Mouse (Mus musculus) left cerebral cortex, adult 9 months (tissue): ENCODE results near the gene Eif2d.
A peak's percentile ranks its signal among the peaks of the same experiment; 100 is the strongest.

ENCODE experiments used
- DNase-seq, 2 experiments: peaks; one replicate each; pipeline ENCODE4 v3.0.0; 2022; ENCODE audit warnings: low spot score in 2 of 2

Eif2d gene

DNA sequence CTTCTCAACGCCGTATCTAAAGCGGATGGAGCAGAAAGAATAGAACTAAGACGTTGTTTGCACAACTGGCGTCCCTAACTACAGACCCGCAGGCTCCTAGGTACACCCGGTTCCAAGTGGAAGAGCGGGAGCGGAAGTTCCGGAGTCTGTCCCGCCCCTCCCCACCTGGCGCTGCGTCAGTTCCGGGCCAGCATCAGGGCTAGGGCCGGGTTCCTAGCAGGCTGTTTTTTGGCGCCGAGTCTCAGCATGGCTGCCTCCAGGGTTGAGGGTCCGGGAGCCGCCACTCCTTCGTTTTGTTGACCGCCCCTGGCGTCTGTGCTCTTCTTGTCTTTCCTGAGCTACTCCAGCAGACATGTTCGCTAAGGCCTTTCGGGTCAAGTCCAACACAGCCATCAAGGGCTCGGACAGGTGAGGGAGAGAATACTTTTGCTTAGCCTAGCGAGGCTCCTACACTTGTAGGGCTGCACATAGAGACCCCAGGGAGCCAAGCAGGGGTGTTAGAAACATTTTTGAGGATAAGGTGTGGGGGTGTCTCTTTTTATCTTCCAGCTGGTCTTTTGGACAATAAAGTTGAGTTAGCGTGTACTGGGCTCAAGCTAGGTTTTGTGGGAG is at the start of gene Eif2d:
Gene Eif2d, plus strand, starts transcription at position 164 of the 612 bp plus-strand sequence.
- DNase-seq, result peak; percentile 58 to 84

DNA sequence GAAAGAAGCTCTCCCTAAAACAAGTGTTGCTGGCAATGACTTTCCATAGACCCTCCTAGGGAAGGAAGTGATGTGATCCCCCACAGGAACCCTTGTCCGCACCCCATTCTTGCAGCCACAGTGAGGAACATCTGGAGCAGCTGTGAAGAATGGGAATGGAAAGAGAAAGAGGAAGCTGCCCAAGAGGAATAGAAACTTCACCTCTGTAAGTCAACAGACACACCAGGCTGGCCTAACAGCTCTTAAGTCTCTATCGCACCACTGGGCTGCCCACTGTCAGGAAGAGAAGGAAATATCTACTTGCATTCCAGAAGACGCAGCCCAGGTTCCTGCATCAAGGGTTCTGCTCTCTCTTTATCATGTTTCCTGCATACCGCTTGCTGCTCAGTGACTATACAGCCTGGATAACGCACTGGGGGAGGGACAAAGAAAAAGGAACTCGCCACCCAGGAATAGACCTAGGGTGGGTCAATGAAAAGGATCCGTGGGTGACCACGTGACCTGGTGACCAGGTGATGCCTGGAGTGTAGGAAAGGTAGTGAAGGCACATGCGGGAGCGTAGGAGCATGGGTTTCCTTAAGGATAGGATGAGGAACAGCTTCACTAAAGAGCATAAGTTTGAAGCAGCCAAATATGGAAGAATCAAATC is 49.1 kb upstream of the Eif2d start:
- DNase-seq, result no peak

DNA sequence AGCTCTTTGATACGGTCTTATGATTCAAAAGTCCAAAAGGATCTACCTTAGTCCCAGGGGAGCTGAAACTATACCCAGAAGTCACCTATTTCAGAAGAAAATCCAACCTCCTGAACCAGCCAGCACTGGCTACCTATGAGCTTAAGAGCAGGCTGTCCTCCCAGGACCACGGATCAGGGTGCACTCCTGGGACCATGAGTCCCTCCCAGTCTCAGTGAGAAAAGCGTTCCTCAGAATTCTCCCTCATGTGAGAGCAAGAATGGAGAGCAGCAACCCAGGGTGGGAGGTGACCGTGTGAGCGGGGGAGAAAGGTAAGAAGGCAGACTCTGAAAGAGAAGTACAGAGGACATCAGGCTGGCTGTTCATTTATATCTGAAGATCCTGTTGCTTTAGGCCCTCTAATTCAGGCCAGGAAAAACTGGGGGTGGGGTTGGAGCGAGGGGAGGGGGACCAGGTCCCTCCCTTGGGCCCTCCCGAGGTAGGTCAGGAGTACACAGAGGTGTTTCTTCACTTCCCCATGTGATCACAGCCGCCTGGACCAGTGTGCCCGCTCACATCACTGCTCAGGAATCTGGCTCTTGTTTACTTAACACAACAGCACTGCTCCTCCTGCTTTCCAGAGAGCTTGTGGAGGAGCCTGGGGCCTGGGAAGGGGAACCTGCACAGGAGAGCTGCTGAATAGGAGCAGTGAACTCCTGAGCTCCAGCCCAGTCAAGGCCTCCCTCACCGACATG is 45.2 kb upstream of the Eif2d start:
- no peak for DNase-seq

DNA sequence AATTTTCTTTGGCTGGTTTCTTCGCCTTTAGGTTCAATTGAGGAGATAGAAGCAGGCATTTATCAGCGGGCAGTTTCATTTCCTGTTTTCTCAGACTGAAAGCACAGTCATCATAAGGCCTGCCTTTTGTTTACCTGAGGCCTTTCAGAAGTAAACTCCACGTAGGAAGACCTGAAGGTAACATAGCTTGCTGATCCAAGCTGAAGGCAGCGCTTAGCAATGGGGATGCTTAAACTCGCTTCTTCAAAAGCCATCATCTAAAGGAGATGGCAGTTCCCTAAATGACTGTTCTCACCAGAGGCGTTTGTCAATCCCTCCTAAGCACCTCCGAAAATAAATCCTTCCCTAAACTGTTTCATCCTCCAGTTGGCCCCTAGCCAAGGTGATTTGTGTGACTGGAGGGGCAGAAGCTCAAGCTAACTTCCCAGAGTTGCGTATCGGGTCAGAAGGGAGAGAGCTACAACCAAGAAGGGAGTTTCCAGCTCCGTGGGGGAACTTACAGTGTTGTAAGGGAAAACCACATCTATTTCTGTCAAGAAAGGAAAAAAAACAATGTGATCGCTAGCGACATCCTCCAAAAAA is 42.4 kb upstream of the Eif2d start:
- DNase-seq, result peak in 1 of 2 experiments; percentile 36

DNA sequence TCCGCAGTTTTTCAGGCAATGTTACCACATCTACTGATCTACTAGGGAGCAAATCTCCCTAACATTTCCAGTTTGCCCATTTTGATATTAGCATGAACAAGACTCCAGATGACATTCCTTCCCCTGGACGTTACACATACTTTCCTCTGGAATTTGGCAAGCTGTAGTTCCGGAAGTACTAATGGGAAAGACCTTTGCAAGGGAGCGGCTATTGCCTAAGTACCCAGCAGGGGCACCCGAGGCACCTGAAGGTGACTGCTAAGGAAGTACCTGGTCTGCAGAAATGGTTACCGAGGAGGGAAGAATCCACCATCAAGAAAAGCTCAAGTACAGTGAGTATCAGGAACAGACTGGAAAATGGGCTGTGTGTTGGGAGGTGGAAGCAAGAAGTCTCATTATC is 40.4 kb upstream of the Eif2d start:
- DNase-seq, result no peak

DNA sequence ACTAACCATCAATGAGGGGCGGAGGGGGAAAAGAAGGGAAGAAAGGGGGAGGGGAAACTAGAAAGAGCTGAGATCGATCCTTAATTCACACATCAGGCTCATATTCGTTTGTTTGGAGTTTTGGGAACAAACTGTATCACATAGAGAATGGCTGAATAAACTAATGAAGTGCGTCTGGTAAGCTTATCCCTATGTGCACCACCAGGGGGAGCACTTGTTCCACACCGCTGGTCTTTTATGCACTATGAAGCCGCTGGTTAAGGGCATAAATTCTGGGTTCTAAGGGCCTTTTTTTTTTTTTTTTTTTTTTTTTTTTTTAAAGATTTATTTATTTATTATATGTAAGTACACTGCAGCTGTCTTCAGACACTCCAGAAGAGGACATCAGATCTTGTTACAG is 37.0 kb upstream of the Eif2d start:
- DNase-seq, result peak in 1 of 2 experiments; percentile 66

DNA sequence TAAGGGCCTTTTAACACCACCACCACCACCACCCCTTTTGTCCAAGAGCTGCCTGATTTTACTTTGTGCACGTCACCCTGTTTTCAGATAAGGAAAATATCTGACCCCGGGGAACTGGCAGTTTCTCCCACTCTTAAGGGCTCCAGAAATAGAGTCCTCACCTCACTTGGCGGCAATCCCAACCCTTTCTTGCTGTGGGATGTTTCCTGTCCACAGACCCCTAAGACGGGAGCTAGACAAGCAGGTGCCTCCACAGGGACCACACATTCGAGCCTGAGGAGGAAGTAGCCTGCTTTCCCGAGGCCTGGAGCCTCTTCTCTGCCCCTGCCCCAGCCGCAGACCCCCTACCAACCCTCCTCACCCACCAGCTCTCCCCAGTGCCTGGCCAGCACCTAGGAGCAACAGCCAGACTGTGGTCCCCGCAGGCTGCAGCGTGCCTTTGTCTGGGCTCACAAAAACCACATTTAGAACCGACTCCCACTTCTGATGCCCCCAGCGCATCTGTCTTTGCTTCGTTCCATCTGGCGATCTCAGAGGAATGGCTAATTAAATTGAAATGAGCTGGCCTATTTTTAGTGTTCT is 36.5 kb upstream of the Eif2d start:
- peak in 1 of 2 experiments; percentile 87 for DNase-seq

DNA sequence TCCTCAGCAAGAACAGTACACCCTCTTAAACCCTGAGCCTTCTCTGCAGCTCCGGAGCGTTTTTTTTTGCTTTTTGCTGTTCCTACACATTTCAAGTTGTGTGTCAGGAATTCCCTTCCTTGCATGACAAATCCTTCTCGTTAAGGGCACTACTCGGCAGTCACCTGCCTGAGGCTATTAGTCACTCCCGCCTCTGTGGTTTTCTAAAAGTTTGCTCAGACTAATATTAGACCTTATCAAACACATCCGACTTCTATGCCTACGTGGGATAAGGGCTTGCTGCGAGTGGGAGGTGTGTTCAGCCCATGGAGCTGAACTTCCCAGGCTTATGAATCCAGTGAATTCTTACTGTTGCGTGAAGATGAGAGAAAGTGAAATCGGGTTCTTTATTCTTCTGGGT is 34.5 kb upstream of the Eif2d start:
- peak in 1 of 2 experiments; percentile 39 for DNase-seq

DNA sequence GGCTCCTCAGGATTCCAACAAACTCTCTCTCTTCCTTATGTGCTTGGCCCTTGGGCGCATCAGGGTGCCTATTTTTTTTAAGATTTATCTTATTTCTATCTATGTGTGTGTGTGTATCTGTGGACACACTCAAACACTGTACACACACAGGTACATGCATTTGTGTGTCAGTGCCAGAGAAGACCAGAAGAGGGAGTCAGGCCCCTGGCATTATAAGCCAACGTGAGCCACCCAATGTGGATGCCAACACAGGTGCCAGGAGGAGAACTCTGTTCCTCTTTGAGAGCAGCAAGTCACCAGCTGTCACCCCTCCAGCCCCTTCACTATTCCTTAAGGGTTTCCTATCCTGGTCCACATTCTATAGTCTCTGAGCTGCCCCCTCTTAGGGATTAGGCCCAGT is 34.0 kb upstream of the Eif2d start:
- DNase-seq, result no peak

DNA sequence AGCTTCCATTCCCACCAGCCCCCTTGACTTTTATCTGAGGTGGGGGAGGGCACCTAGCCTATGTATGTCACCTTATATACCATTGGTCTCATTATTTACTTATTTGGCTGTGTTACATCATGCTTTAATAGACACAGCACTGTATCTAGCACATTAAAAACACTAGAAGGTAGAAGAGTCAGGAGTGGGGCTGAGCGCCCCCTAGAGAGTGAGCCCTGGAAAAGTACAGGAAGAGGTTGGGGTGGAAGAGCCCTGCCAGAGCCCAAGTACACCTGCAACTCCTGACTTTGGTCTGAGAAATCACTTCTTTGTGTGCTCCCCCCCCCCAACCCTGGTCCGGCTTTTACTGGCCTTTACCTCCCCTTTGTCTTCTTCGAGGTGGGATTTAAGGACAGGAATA is 31.0 kb upstream of the Eif2d start:
- DNase-seq, result no peak

DNA sequence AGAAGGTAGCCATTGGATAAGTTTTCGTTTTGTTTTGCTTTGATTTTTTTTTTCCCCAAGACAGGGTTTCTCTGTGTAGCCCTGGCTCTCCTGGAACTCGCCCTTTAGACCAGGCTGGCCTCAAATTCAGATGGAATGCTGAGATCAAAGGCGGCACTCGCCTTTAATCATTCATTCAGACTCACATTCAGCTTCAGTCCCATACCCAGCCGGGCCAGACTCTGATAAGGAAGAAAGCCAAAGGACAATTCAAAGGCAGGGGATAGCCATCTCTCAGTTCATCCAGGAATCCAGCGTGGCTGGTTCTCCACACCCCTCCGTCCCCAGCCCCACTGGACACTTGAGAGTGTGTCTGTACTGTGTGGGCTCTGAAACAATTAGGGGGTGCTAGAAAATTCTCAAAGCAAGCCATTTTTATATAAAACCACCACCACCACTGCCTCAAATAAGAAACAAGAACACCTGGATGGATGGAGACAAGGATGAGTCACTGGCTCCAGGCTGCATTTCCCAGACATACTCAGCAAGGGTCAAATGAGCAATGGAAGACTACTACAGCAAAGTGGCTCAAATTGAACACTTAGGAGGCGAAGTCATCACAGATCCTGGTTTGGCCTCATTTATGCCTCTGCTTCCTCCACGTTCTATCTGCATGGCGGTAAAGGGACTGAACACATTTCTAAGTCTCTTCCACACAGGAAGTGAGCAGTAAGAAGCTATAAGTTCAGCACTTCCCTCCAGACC is 29.3 kb upstream of the Eif2d start:
- no peak for DNase-seq

DNA sequence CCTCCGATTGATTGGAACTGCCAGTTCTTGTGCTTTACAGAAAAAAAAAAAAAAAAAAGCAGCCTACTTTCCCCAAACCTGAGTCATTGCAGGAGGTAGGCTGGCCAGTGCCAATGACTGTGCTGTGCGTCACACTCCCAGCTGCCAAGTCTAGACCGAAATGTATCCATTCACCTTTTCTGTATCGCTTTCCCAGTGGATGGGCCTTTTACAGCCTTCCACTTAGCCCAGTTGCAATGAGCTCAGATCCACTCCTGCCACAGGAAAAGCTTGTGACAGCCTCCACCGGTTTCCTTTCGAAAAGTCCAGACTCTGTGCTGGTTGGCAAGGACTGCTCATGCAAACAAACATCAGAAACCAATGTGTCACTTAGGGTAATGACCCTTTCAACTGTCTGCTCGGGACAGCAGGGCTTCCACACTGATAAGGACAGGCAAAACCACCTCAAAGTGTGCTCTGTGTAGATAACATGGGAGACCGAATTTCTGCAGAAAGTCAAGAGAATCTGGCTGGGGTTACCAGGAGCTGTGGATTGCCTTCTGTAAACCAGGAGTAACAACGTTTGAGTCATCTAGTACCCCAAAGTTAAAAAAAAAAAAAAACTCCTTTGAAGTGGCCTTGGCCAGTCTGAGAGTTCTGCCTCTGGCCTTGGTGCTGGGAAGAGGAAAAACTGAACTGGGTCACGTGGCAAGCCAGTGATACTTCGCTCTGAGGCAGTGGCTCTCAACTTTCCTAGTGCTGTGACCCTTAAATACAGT is 26.8 kb upstream of the Eif2d start:
- DNase-seq, result peak in 1 of 2 experiments; percentile 67

DNA sequence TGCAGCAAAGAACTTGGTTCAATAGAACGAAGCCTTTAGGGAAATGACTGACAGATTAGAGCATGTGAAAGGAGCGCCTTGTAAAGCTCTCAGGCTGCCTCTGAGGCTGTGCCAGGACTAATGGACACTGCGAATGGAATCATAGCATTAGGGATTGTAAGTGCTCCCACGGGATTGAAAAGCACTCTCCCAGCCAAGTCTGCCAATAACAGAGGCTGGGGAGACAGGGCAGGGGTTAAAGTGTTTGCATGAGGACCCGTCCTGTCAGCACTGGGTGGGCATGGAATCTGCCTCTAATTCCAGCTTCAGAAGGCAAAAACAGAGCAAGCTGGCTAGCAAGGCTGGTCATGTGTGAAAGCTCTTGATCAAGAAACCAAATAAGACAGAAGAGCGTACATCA is 18.8 kb upstream of the Eif2d start:
- DNase-seq, result no peak

DNA sequence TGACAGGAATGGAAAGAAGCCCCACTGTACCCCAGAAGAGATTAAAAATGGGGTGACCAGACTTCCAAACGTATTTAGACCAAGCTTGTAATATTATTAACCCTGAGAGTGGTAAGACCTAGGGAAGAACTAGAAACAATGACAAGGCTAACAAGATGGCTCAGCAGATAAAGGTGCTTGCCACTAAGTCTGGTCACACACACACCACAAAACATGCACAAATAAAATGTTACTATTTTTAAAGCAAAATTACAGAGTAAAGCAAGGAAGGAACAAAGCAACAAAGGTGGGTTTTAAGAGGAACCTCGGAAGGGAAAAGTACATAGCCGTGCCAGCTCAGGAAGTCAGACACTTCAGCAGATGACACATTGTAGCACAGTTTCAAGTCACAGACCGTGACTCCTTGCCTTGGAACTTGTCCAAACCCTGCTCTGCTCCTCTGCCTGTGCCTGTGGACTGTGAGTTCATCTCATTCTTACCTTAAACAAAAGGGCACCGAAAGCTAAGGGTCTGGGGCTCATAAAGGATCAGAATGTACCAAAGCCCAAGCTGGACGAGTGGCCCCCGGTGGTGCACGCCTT is 17.9 kb upstream of the Eif2d start:
- DNase-seq, result no peak

DNA sequence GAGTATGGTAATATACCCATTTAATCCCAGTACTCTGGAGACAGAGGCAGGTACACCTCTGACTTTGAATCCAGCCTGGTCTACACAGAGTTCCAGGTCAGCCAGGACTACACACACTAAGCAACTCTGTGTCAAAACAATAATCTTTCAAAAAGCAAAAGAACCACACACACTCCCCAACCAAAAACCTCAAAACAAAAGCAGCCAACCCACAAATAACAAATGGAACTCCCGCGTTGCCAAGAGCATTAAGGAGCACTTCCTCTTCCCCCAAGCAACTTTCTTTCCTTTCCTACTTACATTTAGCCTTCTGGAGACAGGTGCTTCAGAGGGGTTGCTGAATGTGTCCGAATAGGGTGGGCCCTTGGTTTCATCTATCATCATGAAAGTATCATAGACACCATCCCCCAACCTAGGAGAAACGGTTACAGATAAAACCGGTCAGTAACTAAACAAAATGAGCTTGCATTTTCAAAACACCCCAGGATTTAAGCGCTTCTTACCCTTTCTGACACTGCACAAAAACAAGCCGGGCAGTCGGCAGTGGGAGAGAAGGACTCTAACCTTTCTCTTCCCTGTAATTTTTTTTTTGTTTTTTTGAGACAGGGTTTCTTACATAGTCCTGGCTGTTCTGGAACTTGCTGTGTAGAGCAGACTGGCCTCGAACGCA is 16.9 kb upstream of the Eif2d start:
- DNase-seq, result no peak

DNA sequence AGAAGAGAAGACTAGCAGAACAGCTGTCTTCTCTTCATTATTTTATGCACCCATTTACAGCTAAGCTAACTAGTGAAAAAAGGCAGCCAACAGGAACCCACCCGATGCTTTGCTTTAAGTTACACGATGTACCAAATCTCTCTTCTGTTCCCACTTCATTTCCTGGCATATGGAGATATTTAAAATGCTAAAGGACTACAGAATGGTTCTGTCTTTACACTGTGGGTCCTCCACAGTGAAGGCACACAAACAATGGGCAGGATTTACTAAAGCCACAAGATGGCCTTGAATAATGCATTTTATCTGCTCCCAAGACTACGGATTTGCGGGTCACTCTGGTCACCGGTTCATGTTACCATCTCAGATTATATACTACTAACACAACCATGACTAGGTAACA is 15.9 kb upstream of the Eif2d start:
- no peak for DNase-seq

DNA sequence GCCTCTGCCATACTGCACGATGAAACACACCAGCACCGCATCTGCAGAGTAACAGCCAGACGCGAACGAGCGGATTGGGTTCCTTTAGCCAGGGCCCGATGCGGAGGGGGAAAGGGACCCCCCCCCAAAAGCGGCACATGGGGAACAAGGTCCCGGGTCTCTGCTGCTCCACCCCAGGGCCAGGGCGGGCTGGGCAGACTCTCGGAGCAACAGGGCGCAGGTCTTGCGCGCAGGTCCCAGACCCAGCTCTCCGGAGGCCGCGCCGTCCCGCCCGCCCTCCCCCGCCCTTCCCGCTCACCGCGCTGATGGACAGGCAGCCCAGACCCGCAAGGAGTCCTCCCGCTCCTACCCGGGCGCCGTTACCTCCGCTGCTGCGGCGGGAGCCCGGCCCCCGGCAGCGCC is 15.3 kb upstream of the Eif2d start:
- DNase-seq, result no peak

DNA sequence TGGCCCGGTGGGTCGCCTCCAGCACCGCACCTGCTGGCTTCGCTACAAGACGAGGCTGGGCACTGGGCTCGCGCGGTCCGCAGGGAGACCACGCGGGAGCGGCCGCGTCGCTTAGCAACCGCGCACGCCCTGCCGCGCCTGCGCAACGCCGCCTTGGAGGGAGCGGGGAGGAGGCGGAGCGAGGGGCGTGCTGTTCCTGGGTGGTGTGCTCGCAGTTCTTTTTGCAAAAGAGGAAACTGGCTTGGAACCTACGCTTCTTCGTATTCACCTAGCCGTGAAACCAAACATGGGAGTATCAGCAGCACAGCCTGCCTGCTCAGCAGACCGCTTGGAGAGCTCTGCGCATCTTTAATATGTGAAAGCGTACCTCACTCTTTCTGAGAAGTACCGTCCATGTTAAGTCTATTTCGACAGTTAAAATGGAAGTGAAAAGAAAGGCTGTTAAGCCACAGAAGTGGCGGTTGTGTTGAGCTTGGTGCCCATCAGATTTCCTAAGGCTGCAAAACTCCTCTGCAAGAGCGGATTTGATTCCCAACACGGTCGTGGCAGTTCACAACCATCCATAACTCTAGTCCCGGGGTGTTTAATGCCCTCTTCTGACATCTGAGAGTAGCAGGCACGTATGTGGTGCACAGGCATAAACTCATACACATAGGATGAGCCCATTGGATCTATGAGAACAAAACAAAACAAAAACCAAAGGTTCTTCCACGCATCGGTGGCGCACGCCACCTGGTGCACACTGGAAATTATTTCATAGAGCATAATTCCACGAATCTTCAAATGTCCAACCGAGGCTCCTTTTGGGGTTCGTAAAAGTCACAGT is 14.6 kb upstream of the Eif2d start, which contains the start of gene Dyrk3:
Gene Dyrk3, minus strand, starts transcription at position 150 of the 826 bp plus-strand sequence.
- DNase-seq, result peak; percentile 69 to 86
